Comparison of ENCODE assay signal across 13 mouse cellular contexts in the genomic region with DNA sequence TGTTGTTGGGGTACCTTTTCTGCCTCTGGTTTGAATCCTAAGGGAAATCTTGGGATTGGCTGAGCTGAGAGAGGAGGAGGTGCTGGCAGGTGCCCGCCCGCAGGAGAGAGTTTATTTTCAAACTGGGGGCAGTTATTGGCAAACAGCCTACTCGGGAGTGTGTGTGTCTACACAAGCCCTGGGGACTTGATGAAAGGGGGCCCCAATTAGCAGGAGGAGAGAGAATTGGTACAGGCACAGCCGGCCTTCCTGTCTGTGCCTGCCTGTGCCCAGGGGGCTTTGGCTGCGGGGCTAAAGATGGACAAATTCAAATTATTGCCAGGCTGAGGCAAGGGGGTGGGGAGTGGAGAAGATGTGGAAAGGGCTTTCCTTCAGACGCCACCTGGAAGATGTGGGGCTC. TPM values are rescaled to one million over a fixed set of nuclear protein-coding genes. Genes with fewer than 3 reads are reported as not detected.
DNase-seq lines count a peak whose midpoint lies in the region; ATAC-seq and TF ChIP-seq lines count a peak whose summit lies in the region.
"Had no signal": no experiment of that assay in that cellular context is flagged by ENCODE, and none has a peak within 500 bp of the region (broad histone marks: within the 10 kb centered on the region; RNA-seq: fewer than 3 reads in every experiment).

No protein-coding gene starts in this region.

- H3K9ac ChIP-seq in neural tube, embryonic 11.5 days (ENCODE audit: low read length), result peak overlapping the region; percentile 35
- peak overlapping the region; percentile 80; the same call in 1 of the 2 replicates for H3K9ac ChIP-seq in hindbrain, embryonic 12.5 days
- H3K9ac ChIP-seq in limb, embryonic 14.5 days (ENCODE audit: low read depth, low read length, severe bottlenecking), result no peak overlapping the region
- no peak overlapping the region for H3K9ac ChIP-seq in stomach, embryonic 15.5 days
- H3K9ac ChIP-seq: heart, embryonic 12.5 days had no signal

- H3K36me3 ChIP-seq in neural tube, embryonic 11.5 days (ENCODE audit: control insufficient read depth, insufficient read depth, low read length), result peaks cover 2% of the 10 kb centered on the region; the same call in 1 of the 2 replicates
- H3K36me3 ChIP-seq in hindbrain, embryonic 12.5 days, result peaks cover 21% of the 10 kb centered on the region
- no peaks in the 10 kb centered on the region for H3K36me3 ChIP-seq in limb, embryonic 14.5 days (ENCODE audit: control insufficient read depth, insufficient read depth, low read length)
- no peaks in the 10 kb centered on the region for H3K36me3 ChIP-seq in stomach, embryonic 15.5 days
- H3K36me3 ChIP-seq: heart, embryonic 12.5 days had no signal

- ATAC-seq in neural tube, embryonic 11.5 days (ENCODE audit: insufficient read depth, low FRiP score, low TSS enrichment), result no peak
- no peak for ATAC-seq in hindbrain, embryonic 12.5 days (ENCODE audit: low FRiP score)
- ATAC-seq in limb, embryonic 14.5 days (ENCODE audit: low FRiP score, low read depth), result no peak
- no peak for ATAC-seq in stomach, embryonic 15.5 days (ENCODE audit: insufficient read depth, low FRiP score, low read depth)
- ATAC-seq in monocyte, adult 5-6 weeks (replicated peaks; ENCODE audit: insufficient number of reproducible peaks, low FRiP score, low TSS enrichment, poor library complexity, severe bottlenecking), result no peak

- H3K27me3 ChIP-seq in neural tube, embryonic 11.5 days (ENCODE audit: control insufficient read depth, insufficient read depth, low read length), result no peaks in the 10 kb centered on the region
- H3K27me3 ChIP-seq in hindbrain, embryonic 12.5 days, result no peaks in the 10 kb centered on the region; the same call in 1 of the 2 replicates
- H3K27me3 ChIP-seq in limb, embryonic 14.5 days (ENCODE audit: control insufficient read depth, insufficient read depth, low read length), result no peaks in the 10 kb centered on the region
- H3K27me3 ChIP-seq in stomach, embryonic 15.5 days (replicated peaks), result no peaks in the 10 kb centered on the region

- peak overlapping the region; percentile 64 for H3K27ac ChIP-seq in neural tube, embryonic 11.5 days (ENCODE audit: low read depth, low read length)
- H3K27ac ChIP-seq in hindbrain, embryonic 12.5 days, result peak overlapping the region; percentile 31; the same call in 1 of the 2 replicates
- no peak overlapping the region for H3K27ac ChIP-seq in limb, embryonic 14.5 days (replicated peaks; ENCODE audit: low read depth, low read length)
- no peak overlapping the region for H3K27ac ChIP-seq in stomach, embryonic 15.5 days
- H3K27ac ChIP-seq: left cerebral cortex, adult 2 months had no signal

- H3K9me3 ChIP-seq in neural tube, embryonic 11.5 days (ENCODE audit: control insufficient read depth, low read length), result no peaks in the 10 kb centered on the region
- H3K9me3 ChIP-seq in hindbrain, embryonic 12.5 days (replicated peaks), result no peaks in the 10 kb centered on the region
- no peaks in the 10 kb centered on the region for H3K9me3 ChIP-seq in limb, embryonic 14.5 days (ENCODE audit: control insufficient read depth, low read length)
- no peaks in the 10 kb centered on the region for H3K9me3 ChIP-seq in stomach, embryonic 15.5 days
- H3K9me3 ChIP-seq: heart, embryonic 12.5 days had no signal

- WGBS in neural tube, embryonic 11.5 days, result 21% methylated on average over 6 of the region's 6 CpGs
- WGBS in hindbrain, embryonic 12.5 days, result 27% methylated on average over 6 of the region's 6 CpGs
- 21% methylated on average over 6 of the region's 6 CpGs for whole genome bisulfite sequencing in limb, embryonic 14.5 days
- 66% methylated on average over 6 of the region's 6 CpGs for WGBS in stomach, embryonic 15.5 days

- peaks cover 44% of the 10 kb centered on the region for H3K4me1 ChIP-seq in neural tube, embryonic 11.5 days (ENCODE audit: control insufficient read depth, insufficient read depth, low read length)
- peaks cover 57% of the 10 kb centered on the region for H3K4me1 ChIP-seq in hindbrain, embryonic 12.5 days
- peaks cover 23% of the 10 kb centered on the region for H3K4me1 ChIP-seq in limb, embryonic 14.5 days (ENCODE audit: control insufficient read depth, insufficient read depth, low read length)
- H3K4me1 ChIP-seq in stomach, embryonic 15.5 days, result peaks cover 38% of the 10 kb centered on the region

- DNase-seq in neural tube, embryonic 11.5 days (ENCODE audit: low spot score), result no peak
- DNase-seq in neural tube, embryonic 10.5 days (ENCODE audit: extremely low spot score, low spot score), result no peak
- no peak for DNase-seq in limb, embryonic 14.5 days (ENCODE audit: low spot score)
- no peak for DNase-seq in thymus, adult 18-20 months
- no peak for DNase-seq in adrenal gland, postnatal 25 days
- DNase-seq: cerebellum, adult 11 months; kidney, adult 8-10 months; lung, adult 18-20 months had no signal

- peak overlapping the region; percentile 73 for H3K4me2 ChIP-seq in neural tube, embryonic 11.5 days (ENCODE audit: low read depth)
- peak overlapping the region; percentile 79 for H3K4me2 ChIP-seq in hindbrain, embryonic 12.5 days (replicated peaks)
- peak overlapping the region; percentile 10; the same call in 1 of the 2 replicates for H3K4me2 ChIP-seq in limb, embryonic 14.5 days (replicated peaks; ENCODE audit: low read depth, low read length, severe bottlenecking)
- peak overlapping the region; percentile 30 for H3K4me2 ChIP-seq in stomach, embryonic 15.5 days
- H3K4me2 ChIP-seq: heart, embryonic 12.5 days had no signal

- H3K4me3 ChIP-seq in neural tube, embryonic 11.5 days (ENCODE audit: low read depth, low read length), result peak overlapping the region; percentile 22; the same call in 1 of the 2 replicates
- H3K4me3 ChIP-seq in hindbrain, embryonic 12.5 days, result peak overlapping the region; percentile 71
- no peak overlapping the region for H3K4me3 ChIP-seq in limb, embryonic 14.5 days (replicated peaks; ENCODE audit: low read length)
- H3K4me3 ChIP-seq in stomach, embryonic 15.5 days (replicated peaks), result no peak overlapping the region; the same call in 1 of the 2 replicates
- H3K4me3 ChIP-seq: heart, embryonic 12.5 days; left cerebral cortex, adult 2 months had no signal

- TF ChIP-seq POLR2A in limb, embryonic 14.5 days (IDR thresholded peaks at IDR 0.05; ENCODE audit: borderline replicate concordance, extremely low read depth, insufficient read depth, insufficient read length), result no peak

RNA-seq across cellular contexts. Expression of a gene that starts 4.2 kb away (rescaled TPM):
- polyA plus RNA-seq in neural tube, embryonic 11.5 days (2014; fragmentation: Nextera tagmentation; extraction: Ambion mirVana), result 45.9 and 59.3 TPM in 2 replicates
- polyA plus RNA-seq in hindbrain, embryonic 12.5 days (2016; fragmentation: Nextera tagmentation; extraction: Ambion mirVana), result 69.9 and 82.2 TPM in 2 replicates
- 62.0 and 85.1 TPM in 2 replicates for polyA plus RNA-seq in limb, embryonic 14.5 days (2012; rRNA removed)
- polyA plus RNA-seq in limb, embryonic 14.5 days (2014; fragmentation: Nextera tagmentation; extraction: Ambion mirVana), result 29.6 and 35.0 TPM in 2 replicates
- 49.0 and 50.1 TPM in 2 replicates for polyA plus RNA-seq in stomach, embryonic 15.5 days (2015; fragmentation: Nextera tagmentation; extraction: Ambion mirVana)
- total RNA-seq in adrenal gland, postnatal 25 days (2021), result 2.9 and 3.6 TPM in 2 replicates
- total RNA-seq in monocyte, adult 5-6 weeks (2017), result 1.1 to 6.0 TPM (median 1.2 TPM) in 3 replicates

RNA-seq across cellular contexts. Expression of a gene that starts 10.7 kb away (rescaled TPM):
- 0.17 TPM in 1 of 2 replicates, not detected in the other for polyA plus RNA-seq in neural tube, embryonic 11.5 days (2014; fragmentation: Nextera tagmentation; extraction: Ambion mirVana)
- polyA plus RNA-seq in hindbrain, embryonic 12.5 days (2016; fragmentation: Nextera tagmentation; extraction: Ambion mirVana), result 0.27 and 0.40 TPM in 2 replicates
- polyA plus RNA-seq in limb, embryonic 14.5 days (2012; rRNA removed), result 0.49 and 0.64 TPM in 2 replicates
- 0.51 and 0.75 TPM in 2 replicates for polyA plus RNA-seq in limb, embryonic 14.5 days (2014; fragmentation: Nextera tagmentation; extraction: Ambion mirVana)
- 0.79 and 1.0 TPM in 2 replicates for polyA plus RNA-seq in stomach, embryonic 15.5 days (2015; fragmentation: Nextera tagmentation; extraction: Ambion mirVana)
- 1.9 and 3.4 TPM in 2 replicates for total RNA-seq in adrenal gland, postnatal 25 days (2021)
- total RNA-seq in monocyte, adult 5-6 weeks (2017), result 17.0 to 25.6 TPM (median 21.4 TPM) in 3 replicates

RNA-seq across cellular contexts. Expression of a gene that starts 14.0 kb away (rescaled TPM):
- 79.8 and 93.6 TPM in 2 replicates for polyA plus RNA-seq in neural tube, embryonic 11.5 days (2014; fragmentation: Nextera tagmentation; extraction: Ambion mirVana)
- polyA plus RNA-seq in hindbrain, embryonic 12.5 days (2016; fragmentation: Nextera tagmentation; extraction: Ambion mirVana), result 53.2 and 64.5 TPM in 2 replicates
- polyA plus RNA-seq in limb, embryonic 14.5 days (2012; rRNA removed), result 134 and 151 TPM in 2 replicates
- 138 and 155 TPM in 2 replicates for polyA plus RNA-seq in limb, embryonic 14.5 days (2014; fragmentation: Nextera tagmentation; extraction: Ambion mirVana)
- polyA plus RNA-seq in stomach, embryonic 15.5 days (2015; fragmentation: Nextera tagmentation; extraction: Ambion mirVana), result 341 and 366 TPM in 2 replicates
- 80.7 and 88.8 TPM in 2 replicates for total RNA-seq in adrenal gland, postnatal 25 days (2021)
- total RNA-seq in monocyte, adult 5-6 weeks (2017), result 185 to 298 TPM (median 202 TPM) in 3 replicates

RNA-seq across cellular contexts. Expression of a gene that starts 34.8 kb away (rescaled TPM):
- polyA plus RNA-seq in neural tube, embryonic 11.5 days (2014; fragmentation: Nextera tagmentation; extraction: Ambion mirVana), result 1.7 and 2.5 TPM in 2 replicates
- 3.3 and 4.4 TPM in 2 replicates for polyA plus RNA-seq in hindbrain, embryonic 12.5 days (2016; fragmentation: Nextera tagmentation; extraction: Ambion mirVana)
- polyA plus RNA-seq in limb, embryonic 14.5 days (2012; rRNA removed), result 0.70 and 1.3 TPM in 2 replicates
- polyA plus RNA-seq in limb, embryonic 14.5 days (2014; fragmentation: Nextera tagmentation; extraction: Ambion mirVana), result 0.97 and 0.98 TPM in 2 replicates
- 2.4 TPM in 2 replicates for polyA plus RNA-seq in stomach, embryonic 15.5 days (2015; fragmentation: Nextera tagmentation; extraction: Ambion mirVana)
- total RNA-seq in adrenal gland, postnatal 25 days (2021), result 1.3 TPM in 1 of 2 replicates, not detected in the other
- 7.5 TPM in 1 of 3 replicates, not detected in the others for total RNA-seq in monocyte, adult 5-6 weeks (2017)

Comparison
In these comparisons a context has a peak if more than half of its experiments do, and no peak if none do; other contexts are left out.
1. H3K27ac ChIP-seq: peak in neural tube, embryonic 11.5 days (single experiment) and hindbrain, embryonic 12.5 days (single experiment); none in limb, embryonic 14.5 days (single experiment) and stomach, embryonic 15.5 days (single experiment).
2. H3K4me2 ChIP-seq: peak in every context shown above with its lines; median percentile 79 in hindbrain, embryonic 12.5 days; 73 in neural tube, embryonic 11.5 days; 30 in stomach, embryonic 15.5 days; 10 in limb, embryonic 14.5 days.
3. H3K4me3 ChIP-seq: peak in neural tube, embryonic 11.5 days (single experiment) and hindbrain, embryonic 12.5 days (single experiment); none in limb, embryonic 14.5 days (single experiment) and stomach, embryonic 15.5 days (single experiment).
4. H3K9ac ChIP-seq: peak in neural tube, embryonic 11.5 days (single experiment) and hindbrain, embryonic 12.5 days (single experiment); none in limb, embryonic 14.5 days (single experiment) and stomach, embryonic 15.5 days (single experiment).